Mouse (Mus musculus): ENCODE results near the gene Srek1. TPM values are rescaled to one million over a fixed set of nuclear protein-coding genes. Genes with fewer than 3 reads are reported as not detected.

Srek1 gene
- total RNA-seq, 2 experiments from 2014 or later = 66.7 to 67.1 TPM

DNA sequence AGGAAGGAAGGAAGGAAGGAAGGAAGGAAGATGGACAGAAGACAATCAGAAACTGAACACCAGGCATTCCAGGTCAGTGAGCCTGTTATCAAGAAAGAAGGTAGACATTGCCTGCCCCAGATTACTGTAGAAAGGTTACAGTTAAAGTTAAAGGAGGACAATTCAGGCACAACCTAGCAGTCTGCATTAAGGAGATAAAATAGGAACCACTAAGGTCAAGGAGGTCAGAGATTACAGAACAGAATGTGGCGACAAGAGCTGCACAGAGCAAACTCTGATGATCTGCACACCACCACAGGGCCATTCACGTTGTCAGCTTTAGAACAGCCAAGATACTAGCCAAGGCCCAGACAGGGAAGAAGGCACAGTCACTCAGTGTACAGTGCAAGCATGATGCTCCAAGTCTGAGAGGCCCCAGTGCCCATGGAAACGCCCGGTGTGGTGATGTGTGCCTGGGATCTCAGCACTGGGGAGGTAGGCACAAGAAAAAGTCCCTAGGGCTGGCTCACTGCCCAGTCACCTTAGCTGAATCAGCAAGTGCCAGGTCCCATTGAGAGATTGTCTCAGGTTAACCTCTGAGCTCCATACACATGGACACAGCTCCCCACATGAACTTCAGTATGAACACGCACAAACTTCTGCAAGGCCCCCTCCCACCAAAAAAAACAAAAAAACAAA is 38.9 kb downstream of the Srek1 start:
- no peak for DNase-seq (ENCODE audit: low spot score in 2 of 2)

DNA sequence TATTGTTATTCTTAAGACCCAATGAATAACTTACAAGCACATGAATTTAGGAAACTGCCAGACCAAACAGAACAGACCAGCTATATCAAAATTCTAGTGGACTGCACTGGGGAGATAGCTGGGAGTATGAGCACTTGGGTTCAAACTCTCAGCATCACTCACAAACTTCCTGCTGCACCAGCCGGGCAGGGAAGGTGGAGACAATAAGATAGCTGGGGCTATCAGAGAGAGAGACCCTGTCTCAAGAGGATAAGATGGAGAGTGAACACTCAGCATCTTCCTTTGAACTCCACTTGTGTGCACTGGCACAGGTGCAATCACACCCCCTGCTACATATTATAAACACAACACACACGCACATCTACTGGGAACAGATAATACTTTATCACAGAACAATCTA is 47.5 kb downstream of the Srek1 start:
- DNase-seq (ENCODE audit: low spot score in 2 of 2) = no peak

DNA sequence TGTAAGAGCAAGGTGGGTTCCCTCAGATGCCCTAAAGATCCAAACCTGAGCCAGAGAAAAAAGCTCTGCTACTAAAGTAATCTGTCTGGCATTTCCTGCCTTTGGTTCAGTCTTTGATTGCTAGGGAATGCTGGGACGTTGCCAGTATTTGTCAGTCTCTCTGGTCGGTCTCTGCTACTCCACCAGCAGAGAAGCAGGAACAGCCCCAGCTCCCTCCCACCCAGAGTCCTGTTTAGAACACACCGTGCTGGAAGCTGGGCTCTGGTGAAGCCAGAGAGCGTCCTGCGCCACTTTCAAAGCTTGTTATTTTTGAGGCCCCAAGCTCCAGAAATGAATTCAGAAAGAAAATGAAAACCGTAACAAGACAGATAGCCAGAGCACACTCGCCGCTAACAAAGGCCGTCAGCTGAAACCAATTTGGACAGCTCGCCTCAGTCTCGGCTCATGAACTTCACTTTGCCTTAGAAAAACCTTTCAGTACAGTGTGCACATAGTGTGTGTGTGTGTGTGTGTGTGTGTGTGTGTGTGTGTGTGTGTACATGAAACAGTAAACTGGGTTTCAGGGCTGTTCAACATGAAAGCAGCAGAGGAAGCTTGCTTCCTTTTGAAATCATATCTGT is 62.9 kb downstream of the Srek1 start:
- DNase-seq (ENCODE audit: low spot score in 2 of 2) = peak; percentile 31 to 35

DNA sequence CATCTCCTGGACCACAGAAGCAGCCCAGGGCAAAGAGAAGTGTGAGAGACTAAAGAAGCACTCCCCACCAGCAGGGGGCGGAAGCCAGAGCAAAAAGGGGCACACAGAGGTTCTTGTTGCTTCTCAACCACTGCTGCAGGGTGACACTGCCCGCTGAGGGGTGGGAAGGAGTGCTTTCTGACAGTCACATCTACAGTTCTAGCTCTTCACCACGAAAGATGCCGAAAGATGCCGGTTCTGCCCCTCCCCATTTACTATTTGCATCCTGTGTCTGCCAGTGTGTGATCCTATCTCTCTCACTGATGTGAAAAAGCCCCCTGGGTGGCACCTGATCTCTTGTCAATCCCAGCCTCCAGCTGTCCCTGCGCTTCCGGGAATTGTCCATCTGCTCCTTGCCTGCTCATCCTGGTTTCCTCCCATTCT is 64.0 kb downstream of the Srek1 start:
- peak in 1 of 2 experiments; percentile 17 for DNase-seq (ENCODE audit: low spot score in 2 of 2)

DNA sequence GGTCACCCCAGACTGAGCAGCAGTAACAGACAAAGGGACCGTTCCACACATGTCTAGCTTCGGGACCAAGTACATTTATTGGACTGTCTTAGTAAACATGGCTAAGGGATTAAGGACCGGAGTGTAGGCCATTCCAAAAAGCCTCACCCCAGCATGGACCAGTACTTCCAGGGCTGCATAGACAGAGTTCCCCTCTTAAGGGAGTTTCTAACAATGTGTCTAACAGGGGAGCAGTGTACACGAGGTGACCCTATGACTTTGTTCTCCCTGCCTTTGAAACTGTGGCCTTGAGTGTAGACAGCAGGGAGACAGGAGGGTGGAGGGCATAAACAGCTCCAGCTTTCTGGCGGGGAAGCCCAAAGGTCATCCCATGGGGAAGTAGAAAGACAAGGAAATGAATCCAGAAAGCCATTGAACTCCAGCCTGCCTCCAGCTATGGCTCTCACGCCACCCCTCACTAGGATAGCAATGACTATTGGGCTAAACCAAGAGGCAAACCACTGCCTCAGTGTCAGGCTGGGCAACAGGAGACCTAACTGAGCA is 68.9 kb downstream of the Srek1 start:
- no peak for DNase-seq (ENCODE audit: low spot score in 2 of 2)

DNA sequence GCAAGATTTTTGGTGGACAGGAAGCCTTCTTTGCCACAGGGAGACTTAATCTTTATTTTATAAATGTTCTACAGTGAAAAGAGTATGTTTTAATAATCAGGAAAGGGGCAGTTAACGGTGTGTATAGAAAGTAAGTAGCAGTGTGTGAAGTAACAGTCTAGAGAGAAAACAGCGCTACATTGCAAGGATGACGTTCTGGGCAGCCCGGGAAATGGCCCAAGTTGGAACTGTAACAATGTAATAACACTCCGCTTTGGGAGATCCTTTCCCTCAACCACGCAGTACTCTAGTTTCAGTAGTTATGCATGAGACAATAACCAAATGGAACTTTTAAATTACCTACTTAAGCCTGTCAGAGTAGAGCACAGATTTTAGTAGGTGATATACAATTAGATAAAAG is 70.6 kb downstream of the Srek1 start:
- no peak for DNase-seq (ENCODE audit: low spot score in 2 of 2)

DNA sequence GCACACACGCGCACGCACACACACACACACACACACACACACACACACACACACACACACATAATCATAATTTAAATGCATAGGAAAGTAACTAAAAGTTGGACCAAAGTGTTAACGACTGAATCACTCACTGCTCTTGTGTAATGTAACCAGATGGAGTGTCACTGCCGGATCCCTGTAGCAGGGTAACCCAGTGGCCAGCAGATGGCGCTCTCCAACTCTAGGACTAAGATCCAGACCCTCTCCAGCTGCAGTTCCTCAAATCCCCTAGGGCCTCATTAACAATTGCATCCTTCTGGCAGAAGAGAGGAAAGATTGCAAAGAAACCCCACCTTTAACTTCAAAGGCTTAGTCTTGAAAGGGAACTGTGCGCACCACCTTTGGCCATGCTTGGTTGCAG is 71.0 kb downstream of the Srek1 start:
- DNase-seq (ENCODE audit: low spot score in 2 of 2) = peak; percentile 56 to 77

DNA sequence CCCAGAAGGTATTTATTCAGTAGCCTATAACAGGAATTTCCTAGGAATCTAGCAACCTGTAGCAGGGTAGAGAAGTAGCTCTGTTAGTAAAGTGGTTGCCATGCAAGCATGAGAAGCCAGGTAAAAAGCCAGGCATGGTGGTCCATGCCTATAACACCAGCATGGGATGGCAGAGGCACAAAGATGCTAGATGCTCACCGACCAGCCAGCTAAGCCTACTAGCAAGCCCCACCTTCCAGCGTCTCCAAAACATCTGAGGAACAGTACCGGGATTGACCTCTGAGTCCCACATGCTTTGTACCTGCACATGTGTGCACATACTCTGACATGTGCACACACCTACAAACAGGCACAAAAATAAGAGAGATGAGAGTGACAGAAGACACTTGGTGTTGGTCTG is 72.1 kb downstream of the Srek1 start:
- no peak for DNase-seq (ENCODE audit: low spot score in 2 of 2)

DNA sequence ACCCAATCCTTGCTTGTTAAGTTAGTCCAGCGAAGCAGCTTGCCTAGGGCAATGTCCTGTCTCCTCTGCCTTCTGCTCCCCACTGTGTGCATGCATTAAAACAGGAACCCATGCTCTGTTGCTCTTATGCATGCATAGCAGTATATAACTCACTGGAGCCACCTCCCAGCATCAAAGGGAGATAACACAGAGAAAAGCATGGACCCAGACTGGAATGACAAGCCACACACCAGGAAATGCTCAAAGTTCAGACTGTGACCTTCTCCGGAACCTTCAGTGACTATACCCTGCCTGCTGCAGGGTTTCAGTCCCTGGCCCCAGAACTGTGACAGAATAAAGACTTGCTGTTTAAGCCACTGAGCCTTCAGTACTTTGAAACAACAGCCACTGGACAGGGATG is 73.7 kb downstream of the Srek1 start:
- no peak for DNase-seq (ENCODE audit: low spot score in 2 of 2)

DNA sequence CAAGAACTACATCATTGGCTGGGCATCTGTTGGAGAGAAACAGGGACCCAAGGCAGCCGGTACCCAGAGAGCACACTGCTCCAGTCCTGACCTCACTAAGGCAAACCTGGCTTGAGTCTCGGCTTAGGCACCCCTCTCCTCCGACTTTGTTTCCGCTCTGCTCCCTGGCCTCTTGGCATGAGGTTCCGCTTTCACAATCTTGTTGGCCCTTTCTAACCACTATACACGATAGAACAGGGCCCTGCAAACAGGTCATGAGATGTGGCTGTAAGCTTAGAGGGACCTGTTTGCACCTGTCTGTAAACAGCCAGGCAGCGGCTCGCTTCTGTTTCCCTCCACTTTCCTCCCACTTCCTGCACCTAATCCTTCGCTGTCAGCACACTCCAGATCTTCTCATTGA is 76.4 kb downstream of the Srek1 start:
- DNase-seq (ENCODE audit: low spot score in 2 of 2) = no peak

DNA sequence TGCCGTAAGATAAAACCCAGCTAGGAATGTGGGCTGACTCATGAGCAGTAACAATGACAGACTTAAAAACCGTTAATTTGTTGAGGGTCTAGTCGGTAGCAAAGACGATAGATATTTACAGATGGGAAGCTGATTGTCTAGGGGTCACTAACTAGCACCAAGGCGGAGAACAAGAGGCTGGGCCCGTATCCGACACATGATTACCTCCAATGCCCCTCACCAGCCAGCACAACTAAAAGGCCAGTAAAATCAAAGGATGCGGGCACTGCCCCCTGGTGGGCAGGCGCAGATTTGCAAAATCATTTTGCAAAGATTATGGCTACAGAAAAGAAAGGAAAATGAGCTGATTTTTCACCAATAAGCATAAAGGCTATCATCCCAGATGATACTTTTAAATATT is 78.2 kb downstream of the Srek1 start:
- peak; percentile 42 to 47 for DNase-seq (ENCODE audit: low spot score in 2 of 2)

DNA sequence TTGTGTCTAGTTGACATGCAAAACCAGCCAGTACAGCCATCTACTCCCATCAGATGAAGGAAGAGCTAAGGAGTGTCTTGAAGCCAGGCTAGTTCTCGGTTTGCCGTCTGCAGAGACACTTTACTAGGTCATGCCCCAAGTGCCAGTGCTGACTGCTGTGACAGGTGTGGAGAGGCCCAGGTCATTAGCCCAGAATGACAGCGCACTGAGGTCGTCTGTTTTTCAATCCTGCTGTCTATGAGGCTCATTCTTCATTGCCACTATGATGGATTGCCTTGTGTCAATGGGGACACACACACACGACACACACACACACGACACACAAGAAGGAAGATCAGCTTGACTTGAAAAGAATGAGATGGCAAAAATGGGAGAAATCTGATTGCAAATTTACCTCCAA is 79.0 kb downstream of the Srek1 start:
- DNase-seq (ENCODE audit: low spot score in 2 of 2) = no peak

Other genes with a start within 250 kb of the Srek1 start
- gene Erbin, start 145.9 kb upstream of the Srek1 start, total RNA-seq (2021) = 10 to 100 TPM; 43.9 to 45.0 TPM

Data from left cerebral cortex, adult 18-20 months (tissue).